Comparison of ENCODE assay signal across 12 mouse cellular contexts in the genomic region with DNA sequence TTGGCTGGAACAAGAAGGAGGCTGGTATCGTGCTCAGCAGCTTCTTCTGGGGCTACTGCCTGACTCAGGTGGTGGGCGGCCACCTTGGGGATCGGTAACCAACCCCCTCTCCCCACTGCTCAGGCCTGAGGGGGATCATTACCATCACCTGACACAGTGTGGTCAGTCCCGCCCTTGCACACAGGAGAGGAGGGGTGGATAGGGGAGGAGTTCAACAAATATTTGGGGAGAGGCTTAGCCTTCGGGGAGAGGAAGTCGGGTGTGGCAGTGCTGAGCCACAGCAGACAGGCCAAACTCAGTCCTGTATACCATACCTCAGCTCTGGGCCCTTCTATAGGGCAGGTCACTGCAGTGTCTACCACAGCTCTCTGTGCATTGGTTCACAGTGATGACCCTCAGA. TPM values are rescaled to one million over a fixed set of nuclear protein-coding genes. Genes with fewer than 3 reads are reported as not detected.
DNase-seq lines count a peak whose midpoint lies in the region; ATAC-seq and TF ChIP-seq lines count a peak whose summit lies in the region.
"Had no signal": no experiment of that assay in that cellular context is flagged by ENCODE, and none has a peak within 500 bp of the region (broad histone marks: within the 10 kb centered on the region; RNA-seq: fewer than 3 reads in every experiment).

No protein-coding gene starts in this region.

- TF ChIP-seq CTCF in spleen, adult 2 months (IDR thresholded peaks at IDR 0.05; ENCODE audit: extremely low read depth, insufficient read depth, insufficient read length, insufficient replicate concordance): no peak

- TF ChIP-seq POLR2A in spleen, adult 2 months (IDR thresholded peaks at IDR 0.05; ENCODE audit: low read depth, low read length): no peak

- peak overlapping the region; percentile 10; the same call in 1 of the 2 replicates for H3K4me3 ChIP-seq in spleen, adult 2 months (ENCODE audit: extremely low read depth, insufficient read depth, insufficient read length)
- no peak overlapping the region for H3K4me3 ChIP-seq in liver, embryonic 16.5 days (ENCODE audit: low read depth, low read length)
- no peak overlapping the region for H3K4me3 ChIP-seq in limb, embryonic 10.5 days
- H3K4me3 ChIP-seq: limb, embryonic 12.5 days had no signal

- H3K27me3 ChIP-seq in spleen, adult 2 months (ENCODE audit: control insufficient read depth, insufficient read depth, low read length): no peaks in the 10 kb centered on the region
- H3K27me3 ChIP-seq in liver, embryonic 16.5 days (ENCODE audit: control insufficient read depth, insufficient read depth, low read depth, low read length): no peaks in the 10 kb centered on the region
- H3K27me3 ChIP-seq in limb, embryonic 10.5 days (ENCODE audit: low read depth, poor library complexity, severe bottlenecking): no peaks in the 10 kb centered on the region; the same call in 1 of the 2 replicates

- no peak for DNase-seq in spleen, adult 2 months (ENCODE audit: low read depth in 1 of 2, low spot score in 2 of 2)
- no peak for DNase-seq in spleen, adult 18-20 months
- DNase-seq in ZHBTc4 (ENCODE audit: low read depth, low spot score): peak; percentile 61
- no peak for DNase-seq in limb, embryonic 10.5 days (ENCODE audit: low spot score)
- no peak for DNase-seq in adrenal gland, adult 8-10 months
- no peak for DNase-seq in ovary, postnatal 36 days (ENCODE audit: low spot score)
- DNase-seq: heart, postnatal 4 days; kidney, adult 18-20 months; thymus, postnatal 14 days had no signal

- H3K27ac ChIP-seq in spleen, adult 2 months (ENCODE audit: insufficient read depth, low read length): peak overlapping the region; percentile 90
- no peak overlapping the region for H3K27ac ChIP-seq in liver, embryonic 16.5 days (ENCODE audit: low read length)
- no peak overlapping the region for H3K27ac ChIP-seq in limb, embryonic 10.5 days
- H3K27ac ChIP-seq: limb, embryonic 12.5 days had no signal

- ATAC-seq in liver, embryonic 16.5 days (ENCODE audit: low read depth): 0 out of 2 replicates have a peak, but pooled peaks have one; percentile 42

- H3K4me1 ChIP-seq in spleen, adult 2 months (ENCODE audit: control insufficient read depth, insufficient read depth, insufficient read length): peaks cover 23% of the 10 kb centered on the region; the same call in 1 of the 2 replicates
- H3K4me1 ChIP-seq in liver, embryonic 16.5 days (ENCODE audit: control insufficient read depth, low read depth, low read length): peaks cover 18% of the 10 kb centered on the region
- peaks cover 8% of the 10 kb centered on the region; the same call in 1 of the 2 replicates for H3K4me1 ChIP-seq in limb, embryonic 10.5 days
- H3K4me1 ChIP-seq: limb, embryonic 12.5 days had no signal

- 50% methylated on average over 6 of the region's 6 CpGs for WGBS in spleen, adult 2 months
- 36% methylated on average over 6 of the region's 6 CpGs for WGBS in liver, embryonic 16.5 days (ENCODE audit: insufficient replicate concordance)
- WGBS in limb, embryonic 10.5 days: 65% methylated on average over 6 of the region's 6 CpGs

- no peak overlapping the region for H3K9ac ChIP-seq in liver, embryonic 16.5 days (ENCODE audit: low read depth, low read length)
- H3K9ac ChIP-seq: limb, embryonic 12.5 days had no signal

- no peaks in the 10 kb centered on the region; the same call in 1 of the 2 replicates for H3K36me3 ChIP-seq in spleen, adult 2 months (ENCODE audit: control insufficient read depth, insufficient read depth, low read length)
- H3K36me3 ChIP-seq in liver, embryonic 16.5 days (ENCODE audit: control insufficient read depth, insufficient read depth): no peaks in the 10 kb centered on the region
- H3K36me3 ChIP-seq in limb, embryonic 10.5 days: no peaks in the 10 kb centered on the region
- H3K36me3 ChIP-seq: limb, embryonic 12.5 days had no signal

- no peak overlapping the region for H3K4me2 ChIP-seq in liver, embryonic 16.5 days (ENCODE audit: low read depth, low read length)
- H3K4me2 ChIP-seq: limb, embryonic 12.5 days had no signal

- no peaks in the 10 kb centered on the region for H3K9me3 ChIP-seq in liver, embryonic 16.5 days (replicated peaks; ENCODE audit: control insufficient read depth, low read length)
- no peaks in the 10 kb centered on the region for H3K9me3 ChIP-seq in limb, embryonic 10.5 days (replicated peaks)
- H3K9me3 ChIP-seq: limb, embryonic 12.5 days had no signal

RNA-seq across cellular contexts. Expression of a gene that starts 6.9 kb away (rescaled TPM):
- 43.9 and 48.1 TPM in 2 replicates for polyA plus RNA-seq in spleen, adult 2 months (2012; rRNA removed)
- 10.4 and 10.8 TPM in 2 replicates for polyA plus RNA-seq in liver, embryonic 16.5 days (2015; fragmentation: Nextera tagmentation; extraction: Ambion mirVana)
- polyA plus RNA-seq in limb, embryonic 10.5 days (2016; fragmentation: Nextera tagmentation; extraction: Ambion mirVana): 0.38 and 0.73 TPM in 2 replicates
- total RNA-seq in adrenal gland, adult 8-10 months (2022): 1 to 10 TPM in 2 of 4 experiments, under 1 TPM in 2; 0.81 to 2.3 (median 1.1) TPM

RNA-seq across cellular contexts. Expression of a gene that starts 22.1 kb away (rescaled TPM):
- 21.1 and 22.8 TPM in 2 replicates for polyA plus RNA-seq in spleen, adult 2 months (2012; rRNA removed)
- polyA plus RNA-seq in liver, embryonic 16.5 days (2015; fragmentation: Nextera tagmentation; extraction: Ambion mirVana): 101 and 112 TPM in 2 replicates
- polyA plus RNA-seq in limb, embryonic 10.5 days (2016; fragmentation: Nextera tagmentation; extraction: Ambion mirVana): 44.8 and 53.4 TPM in 2 replicates
- 10 to 100 TPM; 58.4 to 65.5 (median 64.0) TPM for total RNA-seq in adrenal gland, adult 8-10 months (2022)

RNA-seq across cellular contexts. Expression of a gene that starts 22.2 kb away (rescaled TPM):
- 11.4 and 12.5 TPM in 2 replicates for polyA plus RNA-seq in spleen, adult 2 months (2012; rRNA removed)
- 12.6 and 12.9 TPM in 2 replicates for polyA plus RNA-seq in liver, embryonic 16.5 days (2015; fragmentation: Nextera tagmentation; extraction: Ambion mirVana)
- 33.7 and 40.0 TPM in 2 replicates for polyA plus RNA-seq in limb, embryonic 10.5 days (2016; fragmentation: Nextera tagmentation; extraction: Ambion mirVana)
- 10 to 100 TPM; 41.3 to 60.8 (median 49.4) TPM for total RNA-seq in adrenal gland, adult 8-10 months (2022)

RNA-seq across cellular contexts. Expression of a gene that starts 44.7 kb away (rescaled TPM):
- polyA plus RNA-seq in spleen, adult 2 months (2012; rRNA removed): not detected in 2 replicates
- not detected in 2 replicates for polyA plus RNA-seq in liver, embryonic 16.5 days (2015; fragmentation: Nextera tagmentation; extraction: Ambion mirVana)
- not detected in 2 replicates for polyA plus RNA-seq in limb, embryonic 10.5 days (2016; fragmentation: Nextera tagmentation; extraction: Ambion mirVana)
- total RNA-seq in adrenal gland, adult 8-10 months (2022): not detected
- total RNA-seq: heart, adult 8-10 months; heart, postnatal 4 days had no signal
- polyA plus RNA-seq: limb, embryonic 12.5 days had no signal
